Mouse (Mus musculus): ENCODE data around the gene Ip6k3. TPM values are rescaled to one million over a fixed set of nuclear protein-coding genes. Genes with fewer than 3 reads are reported as not detected.

Gene Ip6k3
- polyA plus RNA-seq, 1 experiment = 1.1 TPM

DNA sequence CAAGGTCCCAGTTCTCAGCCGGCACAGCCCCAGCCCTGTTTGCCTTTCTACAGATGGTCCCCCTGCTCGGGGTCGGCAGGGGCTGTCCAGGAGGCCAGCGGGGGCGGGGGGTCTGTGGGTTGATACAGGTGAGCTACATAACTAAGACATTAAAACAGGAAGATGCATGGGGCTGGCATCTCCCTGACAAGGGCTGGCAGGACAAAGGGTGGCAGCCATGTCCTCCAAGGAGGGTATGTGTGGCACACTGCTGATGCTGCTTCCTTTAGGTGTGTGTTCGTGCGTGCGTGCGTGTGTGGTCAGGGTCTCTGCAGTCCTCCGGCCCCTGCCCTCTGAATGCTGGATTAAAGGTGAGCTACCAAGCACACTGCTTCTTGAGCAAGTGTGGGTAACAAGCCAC, 40.6 kb downstream of the Ip6k3 start:
- no peak for DNase-seq (ENCODE audit: extremely low spot score in 1 of 2, low spot score in 1 of 2)

GRCm38 (mm10) chr17:27125669-27126202, 41.9 kb downstream of the Ip6k3 start:
- no peak for DNase-seq (ENCODE audit: extremely low spot score in 1 of 2, low spot score in 1 of 2)

- peak; percentile 53 to 87 for DNase-seq (ENCODE audit: extremely low spot score in 1 of 2, low spot score in 1 of 2)
These were observed 42.4 kb downstream of the Ip6k3 start for GRCm38 (mm10) chr17:27125185-27125584.

DNA sequence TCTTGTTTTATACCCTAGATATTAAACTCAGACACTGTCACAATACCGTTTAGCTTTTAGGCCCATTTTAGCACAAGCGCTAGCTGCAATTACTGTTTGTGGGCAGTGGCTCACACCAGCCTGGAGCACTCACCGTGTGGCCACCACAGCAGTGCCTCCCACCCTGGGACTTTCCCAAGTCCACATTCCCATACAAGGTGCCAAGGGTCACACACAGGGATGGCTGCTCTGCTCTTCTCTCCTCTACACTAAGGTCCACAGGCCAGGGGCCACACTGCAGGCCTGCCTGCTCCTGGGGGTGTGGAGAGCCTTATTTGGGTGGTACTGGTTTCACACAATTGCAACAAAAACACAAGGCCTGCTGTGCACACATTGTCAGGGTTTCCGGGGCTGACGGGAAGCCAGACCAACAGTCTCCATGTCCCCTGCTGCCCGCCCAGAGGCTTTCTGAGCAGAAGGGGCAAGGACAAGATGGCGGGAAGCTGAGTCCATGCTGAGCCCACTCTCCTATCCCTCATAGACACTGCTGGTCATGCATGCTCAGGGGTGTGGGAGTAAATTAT, 43.7 kb downstream of the Ip6k3 start:
- no peak for DNase-seq (ENCODE audit: extremely low spot score in 1 of 2, low spot score in 1 of 2)

DNA sequence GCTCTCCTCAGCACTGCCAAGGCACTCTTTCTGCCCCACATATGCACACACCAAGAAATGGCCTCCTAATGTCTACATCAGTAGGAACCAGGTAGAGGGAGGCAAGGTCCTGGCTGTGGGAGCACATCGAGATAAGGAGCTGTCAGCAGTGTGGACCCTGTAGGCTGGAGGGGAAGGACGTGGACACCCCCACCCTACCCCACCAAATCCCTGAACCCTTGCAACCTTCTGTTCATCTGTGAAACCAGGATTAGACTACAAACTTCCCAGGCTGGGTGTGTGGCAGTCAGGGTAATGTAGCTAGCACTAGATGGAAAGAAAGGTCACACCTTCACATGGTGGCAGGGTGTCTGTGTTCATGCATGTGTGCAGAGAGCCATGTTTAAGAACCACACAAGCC, 44.5 kb downstream of the Ip6k3 start:
- DNase-seq (ENCODE audit: extremely low spot score in 1 of 2, low spot score in 1 of 2) = no peak

DNA sequence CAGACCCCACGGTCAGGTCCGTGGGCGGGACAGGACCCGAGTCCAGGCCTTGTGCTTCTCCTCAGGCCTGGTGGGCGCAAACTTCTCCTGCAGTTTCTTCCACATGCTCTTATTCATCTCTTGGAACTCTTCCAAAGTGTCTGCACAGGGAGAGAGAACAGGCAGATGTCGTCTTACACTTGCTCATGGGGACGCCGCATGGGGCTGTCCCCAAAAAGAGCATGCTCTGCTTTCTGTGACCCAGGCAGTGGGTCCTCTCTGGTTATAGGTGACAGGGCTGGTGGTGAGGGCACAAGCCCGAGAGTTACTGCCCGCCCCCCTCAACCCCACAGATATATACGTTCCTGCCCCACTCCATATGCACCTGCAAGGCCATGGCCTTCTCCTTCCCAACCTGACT, 44.9 kb downstream of the Ip6k3 start:
- DNase-seq (ENCODE audit: extremely low spot score in 1 of 2, low spot score in 1 of 2) = no peak

- no peak for DNase-seq (ENCODE audit: extremely low spot score in 1 of 2, low spot score in 1 of 2)
These were observed 45.8 kb downstream of the Ip6k3 start for GRCm38 (mm10) chr17:27121781-27122180.

GRCm38 (mm10) chr17:27121266-27121665, 46.3 kb downstream of the Ip6k3 start:
- DNase-seq (ENCODE audit: extremely low spot score in 1 of 2, low spot score in 1 of 2) = peak in 1 of 2 experiments; percentile 30

DNA sequence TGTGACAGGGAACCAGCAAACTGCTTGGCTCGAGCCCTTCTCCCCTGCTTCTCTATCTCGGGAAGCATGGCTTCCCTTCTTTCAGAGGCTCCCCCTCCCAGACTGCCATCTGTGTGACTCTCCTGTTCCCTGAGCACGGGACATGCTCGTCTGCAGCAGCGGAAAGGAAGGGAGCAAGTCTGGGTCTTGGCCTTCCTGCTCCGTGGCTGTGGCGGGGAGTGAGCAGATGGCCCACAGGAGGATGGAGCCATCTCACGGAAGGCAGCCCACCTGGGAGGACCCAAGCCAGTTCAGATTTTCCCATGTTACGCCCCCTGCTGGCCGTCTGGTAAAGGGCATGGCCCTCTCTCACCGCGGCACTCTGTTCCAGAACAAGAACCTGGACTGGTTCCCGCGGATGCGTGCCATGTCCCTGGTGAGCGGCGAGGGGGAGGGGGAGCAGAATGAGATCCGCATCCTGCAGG, 47.0 kb downstream of the Ip6k3 start:
- DNase-seq (ENCODE audit: extremely low spot score in 1 of 2, low spot score in 1 of 2) = peak; percentile 53 to 74

DNA sequence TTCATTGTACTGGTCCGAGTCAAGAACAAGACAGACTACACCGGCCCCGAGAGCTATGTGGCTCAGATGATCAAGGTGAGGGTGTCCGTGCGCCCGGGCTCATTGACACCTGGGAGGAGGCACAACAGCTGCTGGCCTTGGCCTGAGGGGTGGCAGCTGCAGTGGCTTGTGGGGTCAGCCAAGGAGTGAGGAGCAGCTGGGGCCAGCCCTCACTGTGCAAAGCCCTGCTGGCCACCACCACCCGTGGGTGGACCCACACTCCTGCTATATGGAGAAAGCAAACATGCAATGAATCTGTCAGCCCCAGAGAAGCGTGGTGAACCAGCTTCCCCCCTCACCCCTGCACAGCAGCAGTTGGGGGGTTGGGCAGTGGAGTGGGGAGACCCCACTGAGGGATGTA, 47.6 kb downstream of the Ip6k3 start:
- DNase-seq (ENCODE audit: extremely low spot score in 1 of 2, low spot score in 1 of 2) = no peak

DNA sequence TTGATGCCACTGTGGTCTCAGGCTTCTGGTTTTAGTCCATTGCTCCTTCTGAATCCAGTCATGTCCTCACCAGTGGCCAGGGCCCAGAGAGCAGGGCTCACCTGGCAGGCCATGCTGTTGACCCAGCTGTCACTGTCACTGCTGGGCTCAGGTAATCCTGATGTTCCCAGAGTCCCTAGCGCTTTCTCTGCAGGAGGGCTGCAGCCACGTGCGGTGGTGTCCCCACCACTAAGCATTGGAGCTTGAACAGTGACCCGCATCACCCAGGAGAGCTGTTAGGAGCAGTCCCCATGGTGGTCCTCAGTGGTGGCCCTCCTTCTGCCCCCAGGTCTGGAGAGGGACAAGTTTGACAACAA, 48.1 kb downstream of the Ip6k3 start:
- no peak for DNase-seq (ENCODE audit: extremely low spot score in 1 of 2, low spot score in 1 of 2)

DNA sequence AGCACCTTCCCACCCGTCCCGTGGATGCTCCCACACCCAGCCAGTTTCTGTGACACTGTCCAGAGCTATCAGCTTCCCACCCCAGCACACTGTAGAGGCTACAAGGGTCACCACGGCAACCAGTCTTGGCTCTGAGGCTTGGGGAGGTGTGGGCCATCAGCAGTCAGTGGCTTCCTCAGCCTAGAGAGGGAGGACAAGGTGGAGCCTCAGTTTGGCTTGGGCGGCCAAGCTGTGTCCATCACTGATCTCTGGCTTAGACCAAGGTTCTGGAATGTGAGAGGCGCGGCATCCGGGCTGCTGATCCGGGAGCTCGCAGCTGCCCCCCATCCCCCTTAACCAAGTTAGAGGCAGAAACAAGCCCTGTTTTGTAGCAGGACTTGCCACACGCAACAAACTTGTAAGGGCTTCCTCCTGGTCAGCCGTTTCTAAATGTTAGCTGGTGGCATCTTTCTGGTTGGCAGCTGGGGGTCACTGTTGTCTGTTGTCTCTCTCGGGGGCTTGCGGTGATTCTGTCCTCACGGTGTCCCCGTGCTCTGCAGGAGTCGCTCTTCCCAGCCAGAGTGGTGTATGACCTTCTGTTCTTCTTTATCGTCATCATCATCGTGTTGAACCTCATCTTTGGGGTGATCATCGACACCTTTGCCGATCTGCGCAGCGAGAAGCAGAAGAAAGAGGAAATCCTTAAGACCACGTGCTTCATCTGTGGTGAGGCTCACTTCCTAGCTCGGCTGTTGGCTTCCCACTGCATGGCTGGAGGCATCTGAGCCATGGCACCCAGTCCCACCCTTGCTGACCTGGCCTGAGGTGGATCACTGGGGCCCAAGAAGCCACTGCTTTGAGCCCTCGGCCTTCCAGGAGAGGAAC, 48.7 kb downstream of the Ip6k3 start:
- DNase-seq (ENCODE audit: extremely low spot score in 1 of 2, low spot score in 1 of 2) = no peak

GRCm38 (mm10) chr17:27110072-27110471, 57.5 kb downstream of the Ip6k3 start:
- no peak for DNase-seq (ENCODE audit: extremely low spot score in 1 of 2, low spot score in 1 of 2)

DNA sequence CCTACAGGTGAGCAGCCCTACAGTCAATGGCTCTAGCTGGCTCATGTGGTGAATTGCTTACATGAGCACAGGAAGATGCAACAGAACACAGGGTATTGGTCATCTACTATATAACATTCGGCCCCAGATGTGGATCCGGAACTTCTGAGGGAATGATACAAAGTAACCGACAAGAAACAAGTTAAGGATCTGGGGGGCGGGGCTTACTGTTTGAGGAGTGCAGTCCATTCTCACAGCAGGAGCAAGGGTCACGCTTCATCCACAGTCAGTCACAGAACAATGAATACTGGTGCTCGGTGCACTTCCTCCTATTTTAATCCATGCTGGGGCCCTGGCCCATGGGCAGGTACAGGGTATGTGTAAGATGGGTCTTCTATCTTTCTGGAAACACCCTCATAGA, 59.7 kb downstream of the Ip6k3 start:
- no peak for DNase-seq (ENCODE audit: extremely low spot score in 1 of 2, low spot score in 1 of 2)

DNA sequence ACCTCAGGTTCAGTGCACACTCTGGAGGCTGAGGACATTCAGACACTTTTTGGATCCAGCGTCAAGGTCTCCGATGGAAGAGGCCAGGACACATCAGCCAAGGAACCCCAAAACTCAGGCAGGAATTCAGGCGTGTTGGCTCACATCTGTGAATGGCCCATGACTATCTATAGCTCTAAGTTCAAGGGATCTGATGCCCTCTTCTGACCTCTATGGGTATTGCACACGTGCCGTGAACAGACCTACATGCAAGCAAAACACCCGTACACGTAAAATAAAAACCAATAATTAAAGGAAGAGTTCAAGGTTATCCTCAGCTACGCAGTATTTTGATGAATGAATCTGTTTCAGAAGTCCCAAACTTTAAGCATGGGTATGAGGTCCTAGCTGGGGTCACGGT, 60.9 kb downstream of the Ip6k3 start:
- no peak for DNase-seq (ENCODE audit: extremely low spot score in 1 of 2, low spot score in 1 of 2)

- no peak for DNase-seq (ENCODE audit: extremely low spot score in 1 of 2, low spot score in 1 of 2)
These were observed 61.7 kb downstream of the Ip6k3 start for GRCm38 (mm10) chr17:27105698-27106470.

GRCm38 (mm10) chr17:27101675-27102074, 65.9 kb downstream of the Ip6k3 start:
- no peak for DNase-seq (ENCODE audit: extremely low spot score in 1 of 2, low spot score in 1 of 2)

DNA sequence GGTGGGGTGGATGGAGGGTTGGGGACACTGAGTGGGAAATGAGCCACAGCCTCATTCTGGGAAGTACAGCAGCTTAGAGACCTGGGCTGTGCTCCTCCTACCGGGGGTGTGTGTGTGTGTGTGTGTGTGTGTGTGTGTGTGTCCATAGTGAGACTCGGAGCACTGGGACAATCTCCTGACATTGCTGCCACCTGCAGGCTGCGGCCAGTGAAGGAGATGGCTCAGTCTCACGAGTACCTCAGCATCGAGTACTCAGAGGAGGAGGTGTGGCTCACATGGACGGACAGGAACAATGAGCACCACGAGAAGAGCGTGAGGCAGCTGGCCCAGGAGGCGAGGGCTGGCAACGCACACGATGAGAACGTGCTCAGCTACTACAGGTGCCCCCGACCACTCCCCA, 71.9 kb downstream of the Ip6k3 start:
- DNase-seq (ENCODE audit: extremely low spot score in 1 of 2, low spot score in 1 of 2) = peak in 1 of 2 experiments; percentile 48

Data from frontal cortex, adult 2 months (tissue).